Mouse (Mus musculus) layer of hippocampus, adult 9-10 months (tissue): ENCODE results near the gene Insl3.
"Not testable (repeated sequence)": the region's sequence is repeated elsewhere in the genome, so short reads cannot be mapped to it uniquely, and the experiment has no call there.

Experiments used
- DNase-seq: peaks from one replicate; pipeline ENCODE4 v3.0.0; 2022; ENCODE audit warnings: low spot score

Insl3 gene

DNA sequence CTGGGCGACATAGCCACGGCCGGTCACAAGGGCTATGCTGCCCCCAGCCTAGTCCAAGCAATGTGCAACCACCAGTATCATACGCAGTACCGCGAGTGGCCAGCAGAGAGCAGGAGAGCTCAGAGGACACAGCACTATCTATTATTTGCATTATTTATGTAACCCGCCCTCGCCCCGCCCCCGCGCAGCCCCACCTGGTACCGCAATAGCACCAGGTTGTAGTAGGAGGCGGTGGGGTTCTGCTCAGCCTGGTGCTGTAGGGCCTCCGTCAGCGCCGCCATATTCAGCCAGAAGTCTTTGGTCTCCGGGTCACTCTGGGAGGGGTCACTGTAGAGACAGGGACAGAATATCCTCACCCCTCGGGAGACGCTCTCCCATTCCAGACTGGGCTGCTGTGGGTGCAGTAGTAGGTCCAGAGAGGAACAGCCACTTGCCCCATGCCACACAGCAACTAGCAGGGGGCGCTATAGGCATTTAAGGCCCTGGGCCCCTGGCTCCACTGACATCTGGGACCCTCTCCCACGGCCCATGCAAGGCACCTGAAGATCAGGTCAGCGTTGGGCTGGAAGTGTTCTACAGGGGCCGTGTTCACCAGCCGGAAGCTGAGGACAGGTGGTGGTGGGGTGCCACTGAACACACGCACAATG, 20.9 kb downstream of the Insl3 start:
- peak; percentile 88 for DNase-seq

- DNase-seq: no peak
Measured at GRCm38 (mm10) chr8:71711574-71711973, 22.6 kb downstream of the Insl3 start.

DNA sequence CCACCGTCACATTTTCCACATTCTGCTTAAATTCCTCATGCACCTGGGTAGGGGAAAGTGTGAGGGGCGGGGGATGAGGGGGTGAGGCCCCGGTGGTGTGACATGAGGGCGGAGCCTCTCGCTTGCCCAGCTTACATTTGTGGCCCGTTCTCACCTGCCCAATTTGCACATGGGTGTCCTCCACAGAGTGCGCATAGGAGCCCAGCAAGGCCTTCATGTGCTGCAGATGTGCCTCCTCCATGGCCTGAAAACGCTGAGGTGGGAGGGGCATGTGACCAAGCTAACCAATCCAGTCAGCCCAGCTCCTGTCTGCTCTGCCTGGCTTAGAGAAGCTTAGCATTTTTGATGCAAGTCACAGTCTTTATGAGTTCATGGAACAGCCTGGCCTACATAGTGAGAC, 26.5 kb downstream of the Insl3 start:
- no peak for DNase-seq

DNA sequence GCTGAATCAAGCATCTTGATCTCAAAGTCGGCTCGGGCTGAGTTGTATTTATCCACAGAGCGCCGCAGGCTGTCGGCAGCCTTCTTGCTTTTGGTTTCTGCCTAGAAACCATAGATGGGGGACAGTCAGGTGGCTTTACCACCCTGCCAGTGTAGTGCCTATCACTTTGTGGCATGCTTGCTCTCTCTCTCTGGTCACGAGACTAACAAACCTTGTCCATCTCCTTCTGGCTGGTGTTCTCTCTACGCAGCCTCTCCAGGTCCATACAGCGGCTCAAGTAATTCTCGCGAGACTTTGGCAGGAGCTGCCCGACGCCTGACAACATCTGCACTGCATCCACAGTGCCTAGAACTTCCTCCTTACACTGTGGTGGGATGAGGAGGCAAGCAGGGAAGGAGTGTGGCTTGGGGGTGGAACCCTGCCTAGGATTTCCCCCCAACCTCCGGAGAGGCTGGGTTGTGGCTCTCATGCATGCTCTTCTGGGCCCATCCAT, 27.6 kb downstream of the Insl3 start:
- no peak for DNase-seq

DNA sequence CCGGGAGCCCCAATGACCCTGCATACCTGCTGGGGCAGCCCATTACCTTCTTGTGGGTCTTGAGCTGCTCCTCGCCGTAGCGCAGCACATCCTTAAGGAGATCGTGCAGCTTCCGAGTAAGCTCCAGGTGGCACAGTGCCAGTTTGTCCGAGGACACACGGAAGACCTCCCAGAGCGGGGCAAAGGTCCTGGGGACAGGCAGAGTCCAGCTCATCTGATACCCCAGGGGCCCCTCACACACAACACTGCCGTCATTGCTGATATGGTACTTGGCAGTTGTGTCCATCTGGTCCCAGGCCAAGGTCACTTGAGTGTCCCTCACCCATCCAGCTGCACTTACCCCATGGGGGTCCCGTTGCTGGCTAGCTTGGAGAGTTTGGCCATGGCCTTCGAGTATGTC, 28.1 kb downstream of the Insl3 start:
- no peak for DNase-seq

DNA sequence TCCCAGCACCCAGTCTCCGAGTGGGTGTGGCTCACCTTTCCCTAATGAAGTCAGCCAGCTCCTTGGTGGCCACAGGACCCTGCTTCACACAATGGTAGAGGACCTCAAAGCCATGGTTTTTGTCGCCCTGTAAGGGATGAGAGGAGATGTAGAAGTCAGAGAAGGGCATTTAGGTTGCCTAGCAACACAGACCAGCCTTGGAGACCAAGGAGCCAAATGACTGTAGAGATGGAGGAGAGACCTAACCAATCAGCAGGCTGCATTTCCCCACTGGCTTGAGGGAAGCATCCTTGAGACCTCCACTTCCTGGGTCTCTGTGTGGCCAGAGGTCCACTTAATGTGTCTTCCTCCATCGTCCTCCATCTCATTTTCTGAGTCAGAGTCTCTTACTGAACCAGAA, 29.2 kb downstream of the Insl3 start:
- no peak for DNase-seq

DNA sequence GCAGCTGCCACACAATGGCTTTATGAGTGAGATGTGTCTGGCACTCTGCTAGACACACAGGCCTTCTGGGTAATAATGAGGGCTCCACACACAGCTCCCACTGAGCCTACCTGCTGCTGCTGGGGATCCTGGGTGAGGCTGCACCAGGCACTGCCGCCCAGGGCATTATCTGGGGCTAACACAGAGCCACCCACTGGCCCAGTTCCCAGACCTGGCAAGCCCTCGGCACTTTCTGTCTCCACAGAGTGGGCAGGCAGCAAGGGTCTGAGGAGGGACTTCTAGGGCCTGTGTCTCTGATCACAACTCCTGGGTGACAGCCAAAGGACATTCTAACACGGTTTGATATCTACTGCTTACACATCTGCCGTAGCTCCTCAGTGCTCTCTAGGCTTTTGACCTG, 30.2 kb downstream of the Insl3 start:
- DNase-seq: no peak

- DNase-seq: no peak
Measured at GRCm38 (mm10) chr8:71719928-71720457, 31.0 kb downstream of the Insl3 start.

DNA sequence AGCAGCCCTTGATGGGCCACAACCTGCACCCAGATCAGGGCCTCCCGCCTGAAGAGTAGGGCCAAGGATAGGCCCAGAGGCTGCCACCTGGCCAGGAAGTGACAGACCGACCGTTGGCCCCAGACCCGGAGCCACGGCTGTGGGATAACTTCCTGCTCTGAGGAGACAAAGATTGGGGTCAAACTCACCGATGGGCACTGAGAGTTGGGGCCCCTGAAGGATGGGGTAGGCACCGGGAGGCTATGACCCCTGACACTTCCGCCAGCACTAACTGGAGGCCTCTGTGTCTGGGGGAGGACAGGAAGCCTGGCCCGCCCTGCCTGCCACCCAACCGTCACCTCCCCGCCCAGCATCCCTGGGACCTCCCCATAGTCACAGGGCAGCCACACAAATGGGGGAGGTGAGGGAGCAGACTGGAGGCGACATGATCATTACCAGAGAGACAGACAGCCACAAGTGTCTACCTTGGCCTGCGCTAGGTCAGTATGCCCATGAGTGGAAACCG, 34.1 kb downstream of the Insl3 start:
- no peak for DNase-seq

- DNase-seq: no peak
Measured at GRCm38 (mm10) chr8:71724389-71724788, 35.4 kb downstream of the Insl3 start.

GRCm38 (mm10) chr8:71725122-71725924, 36.3 kb downstream of the Insl3 start, which contains the start of gene Fcho1:
TSS of gene Fcho1 (minus strand) at chr8:71725716.
- DNase-seq: peak; percentile 67

GRCm38 (mm10) chr8:71728240-71728785, 39.3 kb downstream of the Insl3 start:
- DNase-seq: no peak

- DNase-seq: no peak
Measured at GRCm38 (mm10) chr8:71728826-71729620, 40.0 kb downstream of the Insl3 start.

DNA sequence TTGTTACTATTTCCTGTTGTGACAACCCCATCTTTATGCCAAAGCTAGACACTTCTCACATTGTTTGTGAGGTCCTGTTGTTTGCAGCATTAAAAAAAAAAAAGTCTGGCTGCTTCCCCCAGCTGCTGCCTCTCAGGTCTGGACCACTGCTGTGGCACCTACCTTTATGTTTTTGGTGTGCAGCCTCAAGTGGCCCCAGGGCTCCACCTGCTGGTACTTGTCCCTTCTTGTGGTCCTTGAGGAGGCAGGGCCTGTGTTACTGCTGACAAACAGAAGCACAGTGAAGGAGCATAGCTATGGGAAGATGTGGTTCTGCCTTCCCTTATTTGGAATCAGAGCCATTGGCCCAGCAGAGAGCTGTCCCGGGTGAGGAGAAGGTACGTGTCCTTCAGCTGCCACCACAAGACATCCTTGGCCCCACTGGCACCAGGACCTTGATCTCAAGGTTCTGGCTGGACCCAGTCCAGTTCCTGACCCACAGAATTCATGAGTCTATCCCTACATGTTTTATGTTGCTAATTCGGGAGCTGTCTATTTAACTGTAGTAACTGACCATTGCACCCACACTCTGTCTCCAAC, 42.7 kb downstream of the Insl3 start:
- DNase-seq: no peak

DNA sequence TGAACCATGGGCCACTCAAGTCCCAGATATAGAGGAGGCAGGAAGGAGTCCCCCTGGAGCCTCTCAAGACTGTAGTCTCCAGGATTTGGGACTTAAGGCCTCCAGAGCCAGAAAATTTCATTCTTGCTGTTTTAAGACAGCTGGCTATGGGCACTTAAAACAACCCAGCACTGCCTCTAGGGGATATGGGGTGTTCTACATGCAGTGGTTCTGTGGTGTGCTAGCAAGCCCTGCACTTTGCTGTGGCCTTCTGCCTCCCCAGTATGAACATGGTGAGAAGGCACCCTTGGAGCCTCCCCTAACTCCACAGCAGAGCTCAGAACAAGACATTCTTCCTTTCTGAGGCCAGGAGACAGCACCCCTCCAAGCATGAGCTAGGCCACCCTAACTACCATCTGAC, 49.3 kb downstream of the Insl3 start:
- DNase-seq: not testable (repeated sequence)
